20 mouse cellular contexts compared by ENCODE assay signal in the genomic region with DNA sequence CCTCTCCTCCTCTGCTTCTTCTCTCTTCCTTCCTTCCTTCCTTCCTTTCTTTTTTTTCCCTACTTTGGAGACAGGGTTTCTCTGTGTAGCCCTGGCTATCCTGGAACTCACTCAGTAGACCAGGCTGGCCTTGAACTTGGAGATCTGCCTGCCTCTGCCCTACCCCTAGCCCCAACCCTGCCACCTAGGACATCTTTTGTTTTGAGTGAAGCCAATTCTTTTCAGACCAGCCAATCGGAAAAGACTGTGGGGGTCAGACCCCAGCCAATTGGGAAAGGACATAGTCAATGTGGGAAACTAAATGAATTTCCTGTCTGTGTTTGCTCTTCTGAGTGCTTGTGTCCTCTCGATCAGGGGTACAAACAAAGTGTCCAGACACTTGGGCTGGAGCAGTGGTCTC. TPM values are rescaled to one million over a fixed set of nuclear protein-coding genes. Genes with fewer than 3 reads are reported as not detected.
DNase-seq lines count a peak whose midpoint lies in the region; ATAC-seq and TF ChIP-seq lines count a peak whose summit lies in the region.
"Had no signal": no experiment of that assay in that cellular context is flagged by ENCODE, and none has a peak within 500 bp of the region (broad histone marks: within the 10 kb centered on the region; RNA-seq: fewer than 3 reads in every experiment).

No protein-coding gene starts in this region.

- no peak for ATAC-seq in heart, embryonic 12.5 days (ENCODE audit: insufficient number of reproducible peaks, low FRiP score)
- no peak for ATAC-seq in lung, embryonic 14.5 days (ENCODE audit: insufficient read depth)
- no peak for ATAC-seq in embryonic facial prominence, embryonic 11.5 days (replicated peaks; ENCODE audit: insufficient number of reproducible peaks, low FRiP score, low TSS enrichment, low read depth)
- no peak for ATAC-seq in liver, embryonic 16.5 days (ENCODE audit: low read depth)
- ATAC-seq: forebrain, postnatal 0 days; intestine, embryonic 15.5 days; lung, postnatal 0 days; midbrain, embryonic 15.5 days had no signal

- no peak for DNase-seq in heart, adult 18-20 months
- no peak for DNase-seq in lung, embryonic 14.5 days
- no peak for DNase-seq in lung, adult 2 months
- DNase-seq in embryonic facial prominence, embryonic 11.5 days (ENCODE audit: low spot score): no peak
- no peak for DNase-seq in right cerebral cortex, postnatal 36 days (ENCODE audit: low spot score in 2 of 2)
- no peak for DNase-seq in ovary, postnatal 10 days (ENCODE audit: low spot score)
- DNase-seq: adrenal gland, adult 2 months; B cell, adult 2 months; cerebellum, postnatal 10 days; forebrain, postnatal 0 days; spleen, adult 18-20 months; thymus, adult 2 months had no signal

- no peaks in the 10 kb centered on the region for H3K36me3 ChIP-seq in heart, embryonic 12.5 days
- no peaks in the 10 kb centered on the region for H3K36me3 ChIP-seq in lung, embryonic 14.5 days (ENCODE audit: insufficient read depth)
- no peaks in the 10 kb centered on the region for H3K36me3 ChIP-seq in embryonic facial prominence, embryonic 11.5 days (replicated peaks; ENCODE audit: control insufficient read depth, insufficient read depth, low read depth, low read length)
- H3K36me3 ChIP-seq in liver, embryonic 16.5 days (ENCODE audit: control insufficient read depth, insufficient read depth): no peaks in the 10 kb centered on the region
- H3K36me3 ChIP-seq: G1E; intestine, embryonic 15.5 days; midbrain, embryonic 15.5 days; stomach, embryonic 15.5 days had no signal

- no peaks in the 10 kb centered on the region for H3K9me3 ChIP-seq in heart, embryonic 12.5 days (replicated peaks)
- H3K9me3 ChIP-seq in lung, embryonic 14.5 days (ENCODE audit: low read depth, low read length): no peaks in the 10 kb centered on the region
- no peaks in the 10 kb centered on the region; the same call in 1 of the 2 replicates for H3K9me3 ChIP-seq in embryonic facial prominence, embryonic 11.5 days (replicated peaks; ENCODE audit: control insufficient read depth, low read length)
- no peaks in the 10 kb centered on the region for H3K9me3 ChIP-seq in liver, embryonic 16.5 days (replicated peaks; ENCODE audit: control insufficient read depth, low read length)
- H3K9me3 ChIP-seq: intestine, embryonic 15.5 days; midbrain, embryonic 15.5 days; stomach, embryonic 15.5 days had no signal

- H3K27me3 ChIP-seq in heart, embryonic 12.5 days (replicated peaks): no peaks in the 10 kb centered on the region
- no peaks in the 10 kb centered on the region for H3K27me3 ChIP-seq in lung, embryonic 14.5 days (ENCODE audit: insufficient read depth, low read length)
- H3K27me3 ChIP-seq in embryonic facial prominence, embryonic 11.5 days (ENCODE audit: control insufficient read depth, insufficient read depth, low read length): no peaks in the 10 kb centered on the region
- peaks cover 8% of the 10 kb centered on the region; the same call in 1 of the 2 replicates for H3K27me3 ChIP-seq in liver, embryonic 16.5 days (ENCODE audit: control insufficient read depth, insufficient read depth, low read depth, low read length)
- H3K27me3 ChIP-seq: intestine, embryonic 15.5 days; midbrain, embryonic 15.5 days; stomach, embryonic 15.5 days had no signal

- no peak overlapping the region for H3K4me3 ChIP-seq in heart, embryonic 12.5 days
- no peak overlapping the region for H3K4me3 ChIP-seq in lung, embryonic 14.5 days (ENCODE audit: low read depth, low read length)
- no peak overlapping the region for H3K4me3 ChIP-seq in lung, adult 2 months (replicated peaks; ENCODE audit: extremely low read depth, low read depth, low read length)
- H3K4me3 ChIP-seq in embryonic facial prominence, embryonic 11.5 days (ENCODE audit: low read depth, low read length): no peak overlapping the region
- H3K4me3 ChIP-seq in liver, embryonic 16.5 days (ENCODE audit: low read depth, low read length): no peak overlapping the region
- H3K4me3 ChIP-seq: intestine, embryonic 15.5 days; midbrain, embryonic 15.5 days; stomach, embryonic 15.5 days had no signal

- TF ChIP-seq CTCF in lung, embryonic 14.5 days (IDR thresholded peaks at IDR 0.05; ENCODE audit: low read depth): no peak
- TF ChIP-seq CTCF in lung, adult 2 months (IDR thresholded peaks at IDR 0.05; ENCODE audit: insufficient read depth, low read length): no peak

- TF ChIP-seq POLR2A in lung, adult 2 months (IDR thresholded peaks at IDR 0.05; ENCODE audit: borderline replicate concordance, extremely low read depth, low read depth, low read length): no peak

- no peak overlapping the region for H3K4me2 ChIP-seq in heart, embryonic 12.5 days
- no peak overlapping the region for H3K4me2 ChIP-seq in lung, embryonic 14.5 days
- no peak overlapping the region for H3K4me2 ChIP-seq in embryonic facial prominence, embryonic 11.5 days (ENCODE audit: low read depth, low read length)
- no peak overlapping the region for H3K4me2 ChIP-seq in liver, embryonic 16.5 days (ENCODE audit: low read depth, low read length)
- H3K4me2 ChIP-seq: intestine, embryonic 15.5 days; midbrain, embryonic 15.5 days; stomach, embryonic 15.5 days had no signal

- H3K27ac ChIP-seq in heart, embryonic 12.5 days (ENCODE audit: poor library complexity, severe bottlenecking): peak overlapping the region; percentile 94
- H3K27ac ChIP-seq in lung, embryonic 14.5 days (ENCODE audit: low read depth): peak overlapping the region; percentile 79; the same call in 1 of the 2 replicates
- H3K27ac ChIP-seq in embryonic facial prominence, embryonic 11.5 days (replicated peaks; ENCODE audit: low read depth, low read length): 0 out of 2 replicates have a peak overlapping the region, but pooled peaks have one; percentile 1
- peak overlapping the region; percentile 99 for H3K27ac ChIP-seq in liver, embryonic 16.5 days (ENCODE audit: low read length)
- H3K27ac ChIP-seq: kidney, postnatal 0 days; midbrain, embryonic 15.5 days had no signal

- WGBS in heart, embryonic 12.5 days: 57% methylated on average over 2 of the region's 2 CpGs
- 52% methylated on average over 2 of the region's 2 CpGs for WGBS in lung, embryonic 14.5 days
- WGBS in lung, adult 2 months: 46% methylated on average over 2 of the region's 2 CpGs
- 53% methylated on average over 2 of the region's 2 CpGs for WGBS in embryonic facial prominence, embryonic 11.5 days
- 54% methylated on average over 2 of the region's 2 CpGs for WGBS in liver, embryonic 16.5 days (ENCODE audit: insufficient replicate concordance)

- H3K9ac ChIP-seq in heart, embryonic 12.5 days: no peak overlapping the region
- no peak overlapping the region for H3K9ac ChIP-seq in lung, embryonic 14.5 days
- no peak overlapping the region for H3K9ac ChIP-seq in embryonic facial prominence, embryonic 11.5 days (replicated peaks; ENCODE audit: low read length)
- peak overlapping the region; percentile 65 for H3K9ac ChIP-seq in liver, embryonic 16.5 days (ENCODE audit: low read depth, low read length)
- H3K9ac ChIP-seq: forebrain, postnatal 0 days; intestine, embryonic 15.5 days; midbrain, embryonic 15.5 days; stomach, embryonic 15.5 days had no signal

- peaks cover 68% of the 10 kb centered on the region for H3K4me1 ChIP-seq in heart, embryonic 12.5 days (replicated peaks)
- H3K4me1 ChIP-seq in lung, embryonic 14.5 days (ENCODE audit: insufficient read depth): peaks cover 17% of the 10 kb centered on the region
- H3K4me1 ChIP-seq in lung, adult 2 months (ENCODE audit: control insufficient read depth, insufficient read depth, low read length): peaks cover 4% of the 10 kb centered on the region; the same call in 1 of the 2 replicates
- H3K4me1 ChIP-seq in embryonic facial prominence, embryonic 11.5 days (ENCODE audit: control insufficient read depth, insufficient read depth, low read length): no peaks in the 10 kb centered on the region; the same call in 1 of the 2 replicates
- H3K4me1 ChIP-seq in liver, embryonic 16.5 days (ENCODE audit: control insufficient read depth, low read depth, low read length): peaks cover 56% of the 10 kb centered on the region

RNA-seq across cellular contexts. Expression of a gene that starts 42.0 kb away (rescaled TPM):
- polyA plus RNA-seq in heart, embryonic 12.5 days (2016; fragmentation: Nextera tagmentation; extraction: Ambion mirVana): 25.1 and 27.0 TPM in 2 replicates
- 10 to 100 TPM; 12.7 to 21.2 TPM for total RNA-seq in heart, adult 18-20 months (2021)
- 14.1 and 16.0 TPM in 2 replicates for polyA plus RNA-seq in lung, embryonic 14.5 days (2014; fragmentation: Nextera tagmentation; extraction: Ambion mirVana)
- polyA plus RNA-seq in lung, adult 2 months (2012; rRNA removed): 35.8 and 48.0 TPM in 2 replicates
- polyA plus RNA-seq in embryonic facial prominence, embryonic 11.5 days (2014; fragmentation: Nextera tagmentation; extraction: Ambion mirVana): 17.6 and 19.2 TPM in 2 replicates
- 74.7 and 80.0 TPM in 2 replicates for polyA plus RNA-seq in liver, embryonic 16.5 days (2015; fragmentation: Nextera tagmentation; extraction: Ambion mirVana)

Comparison
In these comparisons a context has a peak if more than half of its experiments do, and no peak if none do; other contexts are left out.
1. H3K27ac ChIP-seq: peak in every context shown above with its lines; median percentile 99 in liver, embryonic 16.5 days; 94 in heart, embryonic 12.5 days; 79 in lung, embryonic 14.5 days; 1 in embryonic facial prominence, embryonic 11.5 days.